Mouse (Mus musculus) E14TG2a.4 (cell line): ENCODE results near the gene Hdac11.
"Not testable (repeated sequence)": the region's sequence is repeated elsewhere in the genome, so short reads cannot be mapped to it uniquely, and the experiment has no call there.

ENCODE experiments used
- H3K27me3 ChIP-seq: 2 replicates; pipeline ENCODE4 v1.6.1; 2014; ENCODE audit warnings: low read length, control low read depth; ENCODE audit not compliant: insufficient read depth
- H3K36me3 ChIP-seq: 2 replicates; pipeline ENCODE4 v1.6.1; 2014; ENCODE audit warnings: low read length, control low read depth; ENCODE audit not compliant: insufficient read depth
- H3K4me1 ChIP-seq: replicated peaks from 2 replicates; pipeline ENCODE4 v1.6.1; 2014; ENCODE audit warnings: low read depth, low read length, control low read depth
- H3K4me3 ChIP-seq: replicated peaks from 2 replicates; pipeline ENCODE4 v1.5.1; 2014; ENCODE audit warnings: mild to moderate bottlenecking, low read length
- H3K9me3 ChIP-seq: 2 replicates; pipeline ENCODE4 v1.6.1; 2014; ENCODE audit warnings: low read length, control low read depth
- CTCF ChIP-seq: conservative IDR thresholded peaks from 2 replicates; pipeline ENCODE4 v1.5.1; 2014; ENCODE audit warnings: low read length
- NANOG ChIP-seq: IDR thresholded peaks from 2 replicates; pipeline ENCODE4 v1.6.1; 2014; ENCODE audit warnings: borderline replicate concordance, low read length, mixed read lengths
- POU5F1 ChIP-seq: IDR thresholded peaks from 2 replicates; pipeline ENCODE4 v1.6.1; 2014; ENCODE audit warnings: low read length, borderline replicate concordance

Gene Hdac11

DNA sequence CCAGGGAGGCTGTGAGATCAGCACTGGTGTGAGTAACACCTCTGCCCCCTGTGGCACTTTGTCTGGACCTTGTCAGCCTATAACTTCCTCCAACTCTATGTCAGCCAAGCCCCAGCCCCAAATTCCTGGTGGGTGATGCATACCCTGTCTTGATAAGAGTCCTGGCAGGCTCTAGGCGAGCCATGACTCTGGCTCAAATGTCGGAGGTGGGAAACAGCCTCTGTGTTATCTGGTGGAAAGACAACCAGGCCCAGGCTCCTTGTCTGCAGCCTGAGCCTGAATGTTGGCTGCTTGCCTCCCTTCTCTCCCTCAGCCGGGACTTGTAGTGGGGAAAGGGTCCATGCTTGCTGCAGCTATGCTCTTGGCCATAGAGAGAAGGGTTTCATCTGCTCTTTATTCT is 54.4 kb downstream of the Hdac11 start:
- H3K36me3 ChIP-seq, result no peaks in the 10 kb centered on the region
- H3K4me3 ChIP-seq, result no peak overlapping the region

GRCm38 (mm10) chr6:91212155-91212554 is 55.7 kb downstream of the Hdac11 start, which contains the start of gene Fbln2:
Fbln2 (plus strand) TSS chr6:91212455.
- H3K36me3 ChIP-seq, H3K9me3 ChIP-seq: not testable (repeated sequence)
- Histone ChIP-seq H3K4me3 (peak within 1 kb of the TSS; percentile 64), H3K27me3 (peaks cover 48% of the 10 kb centered on the region), H3K4me1 (peaks cover 29% of the 10 kb centered on the region)

More for the DNA sequence above, 54.4 kb downstream of the Hdac11 start:
- peaks cover 25% of the 10 kb centered on the region for H3K4me1 ChIP-seq
- H3K9me3 ChIP-seq, result peaks cover 8% of the 10 kb centered on the region
- no peak for TF ChIP-seq CTCF
- peaks cover 51% of the 10 kb centered on the region for H3K27me3 ChIP-seq

DNA sequence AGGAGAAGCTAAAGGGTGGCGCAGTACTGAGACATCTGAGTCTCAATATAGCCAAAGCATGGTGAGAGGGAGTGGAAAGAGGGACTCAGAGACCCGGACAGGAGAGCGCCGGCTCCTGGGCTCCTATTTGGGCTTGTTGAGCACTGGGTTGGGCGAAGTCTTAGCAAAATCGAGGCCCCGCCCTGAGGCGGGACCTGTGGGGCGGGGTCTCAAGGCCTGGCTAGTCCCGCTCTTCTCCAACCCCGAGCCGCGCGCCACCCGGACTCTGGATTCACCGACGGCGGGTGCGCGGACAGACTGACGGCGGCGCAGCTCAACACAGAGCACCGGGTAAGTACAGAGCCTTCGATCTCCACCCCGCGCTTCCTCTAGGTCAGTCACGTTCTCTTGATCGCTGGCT is 56.1 kb downstream of the Hdac11 start:
- Histone ChIP-seq H3K4me1 (peaks cover 27% of the 10 kb centered on the region), H3K9me3 (peaks cover 8% of the 10 kb centered on the region), H3K4me3 (peak overlapping the region; percentile 64), H3K27me3 (peaks cover 48% of the 10 kb centered on the region), H3K36me3 (no peaks in the 10 kb centered on the region)
- TF ChIP-seq POU5F1 (no peak), CTCF (no peak), NANOG (no peak)

- H3K27me3 ChIP-seq, result peaks cover 48% of the 10 kb centered on the region
- no peak for TF ChIP-seq NANOG
- TF ChIP-seq CTCF, result no peak
- TF ChIP-seq POU5F1, result no peak
- no peaks in the 10 kb centered on the region for H3K36me3 ChIP-seq
These were observed 57.1 kb downstream of the Hdac11 start for GRCm38 (mm10) chr6:91213287-91214218.

GRCm38 (mm10) chr6:91215454-91215853 is 59.0 kb downstream of the Hdac11 start:
- TF ChIP-seq CTCF (no peak), NANOG (no peak), POU5F1 (no peak)
- H3K9me3 ChIP-seq, result peaks cover 8% of the 10 kb centered on the region
- H3K4me3 ChIP-seq, result no peak overlapping the region
- no peaks in the 10 kb centered on the region for H3K36me3 ChIP-seq
- peaks cover 12% of the 10 kb centered on the region for H3K4me1 ChIP-seq
- peaks cover 47% of the 10 kb centered on the region for H3K27me3 ChIP-seq

More at GRCm38 (mm10) chr6:91213287-91214218, 57.1 kb downstream of the Hdac11 start:
- Histone ChIP-seq H3K4me3 (peak overlapping the region; percentile 64), H3K9me3 (peaks cover 8% of the 10 kb centered on the region), H3K4me1 (peaks cover 25% of the 10 kb centered on the region)

GRCm38 (mm10) chr6:91218445-91218844 is 62.0 kb downstream of the Hdac11 start:
- Histone ChIP-seq H3K4me1 (peaks cover 5% of the 10 kb centered on the region; the same call in 1 of the 2 replicates), H3K9me3 (no peaks in the 10 kb centered on the region), H3K36me3 (no peaks in the 10 kb centered on the region), H3K27me3 (peaks cover 21% of the 10 kb centered on the region), H3K4me3 (no peak overlapping the region)
- TF ChIP-seq CTCF (no peak), NANOG (no peak), POU5F1 (no peak)

GRCm38 (mm10) chr6:91218871-91219270 is 62.4 kb downstream of the Hdac11 start:
- no peaks in the 10 kb centered on the region for H3K9me3 ChIP-seq
- H3K4me1 ChIP-seq, result peaks cover 4% of the 10 kb centered on the region; the same call in 1 of the 2 replicates
- peaks cover 16% of the 10 kb centered on the region for H3K27me3 ChIP-seq
- no peaks in the 10 kb centered on the region for H3K36me3 ChIP-seq
- no peak overlapping the region for H3K4me3 ChIP-seq
- TF ChIP-seq CTCF, result no peak
- TF ChIP-seq POU5F1, result no peak

- Histone ChIP-seq H3K9me3 (no peaks in the 10 kb centered on the region), H3K36me3 (no peaks in the 10 kb centered on the region), H3K27me3 (peaks cover 5% of the 10 kb centered on the region), H3K4me1 (peaks cover 7% of the 10 kb centered on the region; the same call in 1 of the 2 replicates), H3K4me3 (no peak overlapping the region)
- TF ChIP-seq CTCF (no peak), POU5F1 (no peak), NANOG (no peak)
These were observed 63.6 kb downstream of the Hdac11 start for GRCm38 (mm10) chr6:91220062-91220461.
